Mouse (Mus musculus) brown adipose tissue, adult 24 weeks (tissue): ENCODE data around the gene Exoc1. TPM values are rescaled to one million over a fixed set of nuclear protein-coding genes. Genes with fewer than 3 reads are reported as not detected.

ENCODE experiments used
- H3K27ac ChIP-seq: fragments of 200-500 bp; replicated peaks from 2 replicates; pipeline ENCODE4 v1.5.1; 2012; ENCODE audit warnings: low read depth, mild to moderate bottlenecking, low read length
- H3K4me1 ChIP-seq: fragments of 200-500 bp; 2 replicates; pipeline ENCODE4 v1.6.1; 2012; ENCODE audit warnings: low read length, mixed read lengths; ENCODE audit not compliant: control insufficient read depth, insufficient read depth, insufficient read length
- H3K4me3 ChIP-seq: fragments of 200-500 bp; 2 replicates; pipeline ENCODE4 v1.5.1; 2012; ENCODE audit warnings: low read depth, mild to moderate bottlenecking, low read length, moderate library complexity; ENCODE audit not compliant: insufficient read depth
- polyA plus RNA-seq: library from polyadenylated mRNA; stranded (reverse); fragments of >200 nt; gene quantifications from 2 replicates; pipeline ENCODE4 v1.2.4, GENCODE M21; 2012; ENCODE audit not compliant: missing spikeins, insufficient read depth, insufficient read length

Gene Exoc1
- 9.6 and 12.7 TPM in 2 replicates for polyA plus RNA-seq

DNA sequence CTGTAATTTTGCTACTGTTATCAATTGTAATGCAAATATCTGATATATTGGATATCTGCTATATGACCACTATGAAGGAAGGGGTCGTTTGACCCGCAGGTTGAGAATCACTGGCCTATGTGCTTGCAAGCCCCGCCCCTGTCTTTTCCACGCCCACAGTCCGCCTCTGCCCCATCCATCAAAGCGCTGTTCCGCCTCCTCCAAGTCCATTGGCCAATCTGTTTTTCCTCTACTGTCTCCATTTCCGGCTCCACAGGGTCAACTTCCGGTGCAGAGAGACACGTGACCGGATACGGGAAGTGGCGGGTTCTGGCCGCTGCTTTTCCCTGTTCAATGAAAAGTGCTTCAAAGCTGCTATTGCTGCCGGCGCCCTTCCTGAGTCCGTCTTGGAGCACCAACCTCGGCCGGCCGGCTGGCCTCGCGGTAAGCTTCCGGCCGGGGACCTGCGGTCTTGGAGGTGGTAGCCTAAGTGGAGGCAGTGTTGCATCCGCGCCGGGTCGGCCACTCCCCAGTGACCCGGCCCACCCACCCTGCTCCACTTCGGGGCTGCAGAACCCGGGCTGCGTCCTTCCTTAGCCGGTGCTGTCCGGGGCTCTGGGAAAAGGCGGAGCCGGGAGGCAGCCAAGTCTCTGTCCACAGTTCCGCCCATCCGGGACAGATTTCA lies at the start of gene Exoc1:
TSS of gene Exoc1 (plus strand) at position 272 of the 664 bp plus-strand sequence.
- Histone ChIP-seq H3K4me3 (peak within 1 kb of the TSS; percentile 81), H3K4me1 (no peaks in the 10 kb centered on the region), H3K27ac (peak within 1 kb of the TSS; percentile 46; the same call in 1 of the 2 replicates)

DNA sequence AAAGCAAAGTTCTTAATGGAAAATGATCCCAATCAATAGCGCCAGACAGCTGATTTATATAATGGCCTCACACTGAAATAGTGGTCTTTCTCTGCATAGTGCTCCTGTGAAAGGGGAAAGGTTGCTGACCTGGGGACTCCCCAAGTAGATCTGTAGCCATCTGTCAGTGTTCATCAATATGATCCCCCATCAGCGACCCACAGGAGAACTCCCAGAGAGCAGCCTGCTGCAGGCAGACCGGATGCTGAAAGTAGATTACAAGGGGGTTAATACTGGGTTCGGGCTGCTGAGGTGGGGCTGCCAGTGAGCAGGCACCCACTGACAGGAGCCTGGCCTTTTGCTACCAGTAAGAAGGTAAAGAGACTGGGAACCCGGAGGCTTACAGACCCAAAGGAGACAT lies 45.3 kb upstream of the Exoc1 start, which contains the start of gene Gm7271:
TSS of gene Gm7271 (plus strand) at position 230 of the 400 bp plus-strand sequence.
- no peak within 1 kb of the TSS for H3K27ac ChIP-seq
- H3K4me1 ChIP-seq, result no peaks in the 10 kb centered on the region
- H3K4me3 ChIP-seq, result no peak within 1 kb of the TSS

DNA sequence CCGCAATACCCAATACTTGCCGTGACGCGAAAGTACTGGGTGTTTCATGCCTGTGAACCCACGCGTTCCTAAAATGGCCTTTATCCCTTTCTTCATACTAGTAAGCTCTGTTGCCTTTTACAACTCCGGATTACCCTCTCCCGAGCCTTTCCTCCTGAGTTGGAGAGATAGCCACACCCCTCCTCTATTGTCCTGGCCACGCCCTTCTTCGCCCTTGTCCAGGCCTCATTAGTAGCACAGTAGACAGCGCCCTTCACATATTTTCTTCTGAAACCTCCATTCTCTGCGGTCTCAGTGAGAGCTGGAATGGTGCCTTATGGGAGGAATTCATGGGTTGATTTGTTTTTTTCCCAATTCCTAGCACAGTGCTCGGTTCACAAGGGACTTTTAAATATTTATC lies 34.0 kb upstream of the Exoc1 start:
- Histone ChIP-seq H3K27ac (no peak overlapping the region), H3K4me1 (no peaks in the 10 kb centered on the region)

DNA sequence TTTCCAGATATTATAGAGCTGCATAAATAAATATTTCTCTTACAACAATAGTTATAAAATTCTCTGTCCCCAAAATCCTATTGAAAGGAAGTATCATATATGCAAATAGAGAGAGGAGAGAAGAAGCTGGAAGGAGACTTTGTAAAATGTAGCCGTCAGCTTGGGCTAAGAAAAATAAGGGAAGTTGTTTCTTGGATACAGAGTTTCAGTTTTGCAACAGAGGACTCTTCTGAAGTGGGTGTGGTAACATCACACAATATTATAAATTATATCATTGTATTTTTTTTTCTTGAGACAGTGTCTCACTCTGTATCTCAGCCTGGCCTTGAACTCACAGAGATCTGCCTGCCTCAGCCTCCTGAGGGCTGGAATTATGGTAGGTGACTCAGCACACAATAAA lies 6.7 kb upstream of the Exoc1 start:
- H3K4me1 ChIP-seq, result no peaks in the 10 kb centered on the region
- H3K27ac ChIP-seq, result peak overlapping the region; percentile 56; the same call in 1 of the 2 replicates
- no peak overlapping the region for H3K4me3 ChIP-seq

More for the DNA sequence above, 34.0 kb upstream of the Exoc1 start:
- no peak overlapping the region for H3K4me3 ChIP-seq

DNA sequence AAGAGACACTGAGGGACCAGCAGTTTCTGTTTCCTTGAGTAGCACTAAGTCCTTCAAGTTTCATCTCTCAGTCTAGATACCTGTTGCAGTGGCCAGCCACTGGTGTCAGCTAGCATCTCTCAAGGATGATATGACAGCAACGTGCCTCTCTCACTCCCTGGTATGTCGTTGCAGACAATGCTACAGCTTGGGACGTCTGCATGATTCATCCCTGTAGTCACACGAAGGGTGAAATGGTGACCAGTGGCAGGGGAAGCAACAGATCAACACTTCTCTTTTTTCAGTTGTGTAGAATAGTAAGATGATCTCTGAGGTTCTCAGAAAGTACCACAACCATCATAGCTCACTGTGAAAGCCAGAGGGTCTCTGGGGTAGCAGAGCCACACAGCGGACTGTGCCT lies 4.5 kb upstream of the Exoc1 start:
- Histone ChIP-seq H3K4me3 (no peak overlapping the region), H3K27ac (peak overlapping the region; percentile 37)

DNA sequence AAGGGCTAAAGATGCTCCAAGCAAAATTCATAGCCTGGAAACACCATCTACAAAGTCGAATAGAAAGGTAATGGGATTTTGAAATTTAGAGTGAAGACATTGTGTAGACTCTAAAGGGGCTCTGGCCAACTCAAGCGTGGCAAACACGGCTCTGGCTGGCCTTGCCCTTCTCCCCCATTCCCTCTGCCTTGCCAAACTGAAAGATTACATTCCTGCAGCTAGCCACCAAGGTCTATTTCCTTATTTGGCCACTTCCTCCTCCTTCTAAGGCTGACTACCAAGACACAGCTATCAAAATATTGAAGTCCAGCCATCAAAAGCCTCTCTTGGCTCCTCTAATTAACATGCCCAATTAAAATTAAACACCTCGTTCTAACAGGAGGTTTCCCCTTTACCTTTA lies 4.0 kb upstream of the Exoc1 start:
- Histone ChIP-seq H3K27ac (peak overlapping the region; percentile 37), H3K4me1 (no peaks in the 10 kb centered on the region), H3K4me3 (no peak overlapping the region)

More for the DNA sequence above, 4.5 kb upstream of the Exoc1 start:
- no peaks in the 10 kb centered on the region for H3K4me1 ChIP-seq

DNA sequence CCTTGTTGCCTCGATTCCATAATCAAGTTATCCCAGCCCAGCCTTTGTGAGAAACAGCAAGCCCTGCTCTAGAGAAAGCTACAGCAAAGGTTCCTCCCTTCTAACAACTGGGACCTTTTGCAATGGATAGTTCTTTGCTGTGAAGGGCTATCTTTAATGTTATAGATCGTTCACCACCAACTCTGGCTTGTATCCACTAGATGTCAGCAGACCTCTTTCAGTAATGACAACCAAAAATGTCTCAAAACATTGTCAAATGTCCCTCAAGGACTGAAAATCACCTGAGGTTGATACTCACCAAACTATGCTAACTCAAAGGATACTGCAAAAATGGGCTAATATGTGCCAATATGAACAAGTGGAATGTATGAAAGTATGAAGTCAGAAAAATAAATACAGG lies 3.3 kb upstream of the Exoc1 start:
- Histone ChIP-seq H3K4me3 (no peak overlapping the region), H3K27ac (peak overlapping the region; percentile 36; the same call in 1 of the 2 replicates), H3K4me1 (no peaks in the 10 kb centered on the region)

DNA sequence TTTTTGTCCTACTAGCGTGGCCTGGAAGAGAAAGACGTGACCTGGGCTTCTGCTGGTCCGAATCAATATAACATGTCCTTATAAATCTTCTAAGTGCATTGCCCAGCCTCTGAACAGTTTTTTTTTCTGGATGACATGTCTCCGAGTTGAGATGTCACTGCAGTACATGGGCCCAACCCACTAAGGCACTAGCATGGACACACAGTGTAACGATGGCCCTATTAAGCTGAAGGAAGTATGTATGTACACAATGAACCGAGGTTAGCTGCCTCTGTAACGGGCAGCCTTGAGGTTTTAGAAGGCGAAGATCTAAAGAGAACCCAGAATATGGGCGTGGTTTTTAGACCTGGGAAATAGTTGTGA lies 574 bp downstream of the Exoc1 start:
- Histone ChIP-seq H3K4me1 (no peaks in the 10 kb centered on the region), H3K4me3 (peak overlapping the region; percentile 81), H3K27ac (peak overlapping the region; percentile 37; the same call in 1 of the 2 replicates)

DNA sequence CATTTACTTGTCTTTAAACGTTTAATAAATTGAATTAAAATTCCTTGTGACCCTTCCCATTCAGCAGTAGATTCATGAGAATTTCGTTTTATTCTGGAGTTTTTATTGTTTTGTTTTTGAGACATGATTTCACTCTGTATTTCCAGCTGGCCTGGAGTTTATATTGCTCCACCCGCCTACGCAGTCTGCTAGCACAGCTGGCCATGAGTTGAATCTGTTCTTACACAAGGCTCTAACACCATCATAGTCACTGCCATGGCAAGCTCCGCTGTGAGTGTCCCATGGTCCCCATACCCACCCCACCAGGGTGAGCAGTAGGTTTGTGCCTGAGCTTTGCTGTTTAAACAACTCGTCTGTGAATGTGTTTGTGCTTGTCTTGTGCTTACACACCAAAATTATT lies 4.1 kb downstream of the Exoc1 start:
- Histone ChIP-seq H3K4me3 (no peak overlapping the region), H3K27ac (no peak overlapping the region), H3K4me1 (no peaks in the 10 kb centered on the region)

DNA sequence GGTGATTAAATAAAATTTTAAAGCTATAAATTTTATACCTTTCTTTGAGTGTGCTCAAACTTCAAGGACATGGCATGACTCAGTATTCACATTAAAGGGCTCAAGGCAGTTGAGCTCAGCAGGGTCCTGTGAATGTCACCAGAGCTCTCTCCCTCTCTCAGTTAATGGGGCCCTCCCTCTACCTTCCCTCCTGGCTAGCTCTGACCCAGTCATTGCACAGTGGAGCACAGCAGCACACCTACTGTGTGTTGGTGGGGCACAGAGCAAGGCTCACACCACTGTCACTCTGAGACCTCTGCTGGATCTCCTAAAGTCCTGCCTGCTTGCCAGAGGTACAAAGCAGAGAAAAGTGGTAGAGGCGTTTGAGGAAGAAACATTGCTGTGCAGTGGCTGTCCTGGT lies 7.1 kb downstream of the Exoc1 start:
- Histone ChIP-seq H3K4me3 (no peak overlapping the region), H3K4me1 (no peaks in the 10 kb centered on the region), H3K27ac (no peak overlapping the region)

DNA sequence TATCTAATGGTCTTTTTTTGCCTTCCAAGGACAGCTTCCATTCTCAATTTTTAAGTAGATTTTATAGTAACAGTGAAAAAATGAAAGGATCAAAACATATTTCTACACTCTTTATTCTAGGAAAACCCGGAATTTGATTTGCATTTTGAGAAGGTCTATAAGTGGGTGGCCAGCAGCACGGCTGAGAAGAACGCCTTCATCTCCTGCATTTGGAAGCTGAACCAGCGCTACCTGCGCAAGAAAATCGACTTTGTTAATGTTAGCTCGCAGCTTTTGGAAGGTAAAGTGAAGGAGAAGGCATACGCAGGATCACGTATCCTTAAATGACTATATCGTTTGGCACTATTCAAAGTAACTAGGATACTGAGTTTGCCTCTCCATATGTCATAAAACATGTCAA lies 8.5 kb downstream of the Exoc1 start:
- Histone ChIP-seq H3K4me1 (no peaks in the 10 kb centered on the region), H3K27ac (no peak overlapping the region), H3K4me3 (no peak overlapping the region)

DNA sequence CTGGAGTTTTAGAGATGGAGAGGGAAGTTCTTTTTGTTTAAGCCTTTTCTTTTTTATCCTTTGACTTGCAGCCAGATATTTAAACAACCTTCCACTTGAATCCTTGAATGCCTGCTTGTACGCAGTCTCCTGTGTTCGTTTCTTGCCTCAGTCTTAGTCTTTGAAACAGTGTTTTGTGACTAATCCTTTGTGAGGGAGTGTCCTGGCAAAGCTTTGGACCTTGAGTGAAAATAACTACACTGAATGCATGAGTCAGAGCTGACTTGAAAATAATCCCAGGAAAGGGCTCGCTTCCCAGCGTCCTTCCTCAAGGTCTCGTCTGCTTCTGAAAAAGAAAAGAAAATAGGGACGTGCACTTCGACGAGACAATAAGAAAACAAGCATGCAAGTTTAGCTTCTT lies 11.1 kb downstream of the Exoc1 start:
- 0 out of 2 replicates have a peak overlapping the region, but pooled peaks have one; percentile 42 for H3K27ac ChIP-seq
- H3K4me1 ChIP-seq, result no peaks in the 10 kb centered on the region
- peak overlapping the region; percentile 25; the same call in 1 of the 2 replicates for H3K4me3 ChIP-seq

DNA sequence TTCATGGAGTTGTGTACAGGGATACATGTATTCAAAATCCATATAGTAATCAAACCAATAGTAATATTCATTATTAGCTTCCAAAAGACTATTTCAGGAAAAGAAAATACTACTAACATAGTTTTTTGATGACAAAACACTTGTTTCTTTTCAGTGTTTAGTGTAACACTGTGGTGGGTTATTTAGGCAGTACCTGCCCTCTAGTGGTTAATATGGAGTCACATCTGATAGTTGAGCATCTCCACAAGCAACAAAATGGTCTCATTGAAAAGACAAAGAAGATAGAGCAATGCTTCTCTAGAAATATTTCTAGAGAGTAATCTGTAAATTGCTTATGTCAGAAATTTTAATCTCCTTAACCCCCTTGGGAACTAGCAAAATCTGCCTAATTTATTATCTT lies 11.7 kb downstream of the Exoc1 start:
- Histone ChIP-seq H3K27ac (no peak overlapping the region), H3K4me1 (no peaks in the 10 kb centered on the region), H3K4me3 (no peak overlapping the region)

DNA sequence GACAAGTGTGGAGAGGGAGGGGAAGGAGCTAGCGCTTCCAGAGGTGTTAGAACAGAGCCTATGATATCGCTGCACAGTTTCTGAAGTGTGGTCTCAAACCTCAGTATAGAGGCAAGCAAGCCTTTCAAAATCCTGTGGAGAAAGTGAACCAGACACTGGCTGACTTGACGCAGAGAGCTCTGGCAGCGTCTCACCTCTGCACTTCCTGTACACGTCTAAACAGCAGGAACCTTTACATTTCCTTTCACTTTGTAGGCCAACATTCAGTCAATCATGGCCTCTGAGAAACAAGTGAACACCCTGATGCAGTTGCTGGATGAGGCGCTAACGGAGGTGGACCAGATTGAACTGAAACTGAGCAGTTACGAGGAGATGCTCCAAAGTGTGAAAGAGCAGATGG lies 14.1 kb downstream of the Exoc1 start:
- H3K27ac ChIP-seq, result no peak overlapping the region
- no peaks in the 10 kb centered on the region for H3K4me1 ChIP-seq
- no peak overlapping the region for H3K4me3 ChIP-seq

DNA sequence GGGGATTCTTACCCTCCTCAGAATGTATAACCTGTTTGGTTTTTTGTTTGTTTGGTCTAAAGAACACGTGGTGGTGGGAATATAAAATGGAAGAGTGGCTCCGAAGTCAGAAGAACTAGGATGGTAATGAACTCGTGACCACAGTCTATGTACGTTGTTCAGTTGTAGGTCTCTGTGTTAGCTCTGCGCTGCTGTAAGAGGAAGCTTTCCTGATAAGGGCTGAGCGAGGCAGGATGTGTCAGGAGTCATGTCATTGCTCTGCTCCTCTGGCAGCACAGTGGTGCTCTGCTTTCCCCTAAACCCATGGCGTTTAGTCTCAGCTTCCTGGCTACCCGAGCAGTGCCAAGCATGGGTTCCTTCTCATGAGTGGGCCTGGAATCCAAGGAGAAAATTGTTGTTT lies 21.3 kb downstream of the Exoc1 start:
- Histone ChIP-seq H3K4me1 (no peaks in the 10 kb centered on the region), H3K27ac (no peak overlapping the region), H3K4me3 (no peak overlapping the region)

DNA sequence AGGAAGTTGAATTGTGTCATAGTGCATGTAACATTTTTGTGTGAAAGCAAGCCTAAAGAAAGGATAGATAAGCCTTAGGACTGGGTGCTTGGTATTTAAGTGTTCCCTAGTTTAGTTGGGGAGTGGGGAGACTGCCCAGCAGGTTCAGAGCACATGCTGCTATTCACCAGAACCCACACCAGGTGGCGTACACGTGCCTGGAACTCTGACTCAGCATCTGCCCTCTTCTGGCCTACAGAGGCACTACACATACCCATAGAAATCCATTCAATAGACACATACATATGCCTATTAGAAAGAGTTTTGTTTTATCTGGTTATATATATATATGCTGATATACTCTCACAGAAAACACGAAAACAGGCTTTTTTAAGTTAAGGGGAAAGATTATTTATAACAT lies 36.2 kb downstream of the Exoc1 start:
- Histone ChIP-seq H3K4me3 (no peak overlapping the region), H3K27ac (no peak overlapping the region), H3K4me1 (no peaks in the 10 kb centered on the region)
